Mouse (Mus musculus) megakaryocyte progenitor cell, adult 5-6 weeks (primary cell): ENCODE results near the gene Defa30. TPM values are rescaled to one million over a fixed set of nuclear protein-coding genes. Genes with fewer than 3 reads are reported as not detected.
"Not testable (repeated sequence)": the region's sequence is repeated elsewhere in the genome, so short reads cannot be mapped to it uniquely, and the experiment has no call there.

ENCODE experiments used
- ATAC-seq: replicated peaks from 2 replicates; pipeline ENCODE4 v1.8.0; 2016; ENCODE audit warnings: mild to moderate bottlenecking, moderate TSS enrichment, inconsistent platforms; ENCODE audit not compliant: poor library complexity
- total RNA-seq, 2 experiments: library from RNA; stranded (forward) in 1 of 2; stranded (reverse) in 1 of 2; fragments of 157-497, 149-512 nt in 1 of 2; fragments of 200-1000 nt in 1 of 2; gene quantifications; 2 replicates each; pipeline versions ENCODE4 v1.2.3 to v1.2.4; 2015 to 2017

Defa30 gene
- not detected in 2 replicates for total RNA-seq (2015)
- total RNA-seq (2017): not detected in 2 replicates

- ATAC-seq: not testable (repeated sequence)
Measured at GRCm38 (mm10) chr8:21134342-21134741, at the start of gene Defa30. Defa30 (plus strand) TSS chr8:21134642.

GRCm38 (mm10) chr8:21093106-21093505 is 41.3 kb upstream of the Defa30 start:
- no peak for ATAC-seq

- ATAC-seq: not testable (repeated sequence)
Measured at GRCm38 (mm10) chr8:21095950-21096349, 38.5 kb upstream of the Defa30 start, which contains the start of gene Gm14851. Gm14851 (minus strand) TSS chr8:21096050.

GRCm38 (mm10) chr8:21161977-21162376 is 27.5 kb downstream of the Defa30 start, which contains the start of gene Defa22:
Defa22 (plus strand) TSS chr8:21162277.
- ATAC-seq: not testable (repeated sequence)

Other genes starting within 250 kb of the Defa30 start
- not detected in 2 replicates for gene Defb33, start 242.0 kb upstream of the Defa30 start, total RNA-seq (2015)
- gene Defb33, start 242.0 kb upstream of the Defa30 start, total RNA-seq (2017): not detected in 2 replicates
- not detected in 2 replicates for gene Gm15056, start 232.0 kb upstream of the Defa30 start, total RNA-seq (2015)
- gene Gm15056, start 232.0 kb upstream of the Defa30 start, total RNA-seq (2017): not detected in 2 replicates
- not detected in 2 replicates for gene Gm6040, start 212.6 kb upstream of the Defa30 start, total RNA-seq (2015)
- not detected in 2 replicates for gene Gm6040, start 212.6 kb upstream of the Defa30 start, total RNA-seq (2017)
- not detected in 2 replicates for gene AY761185, start 189.9 kb upstream of the Defa30 start, total RNA-seq (2015)
- gene AY761185, start 189.9 kb upstream of the Defa30 start, total RNA-seq (2017): not detected in 2 replicates
- gene Defa21, start 109.1 kb upstream of the Defa30 start, total RNA-seq (2015): not detected in 2 replicates
- not detected in 2 replicates for gene Defa21, start 109.1 kb upstream of the Defa30 start, total RNA-seq (2017)
- not detected in 2 replicates for gene Defa23, start 79.6 kb upstream of the Defa30 start, total RNA-seq (2015)
- gene Defa23, start 79.6 kb upstream of the Defa30 start, total RNA-seq (2017): not detected in 2 replicates
- gene Defa35, start 69.6 kb upstream of the Defa30 start, total RNA-seq (2015): not detected in 2 replicates
- gene Defa35, start 69.6 kb upstream of the Defa30 start, total RNA-seq (2017): not detected in 2 replicates
- not detected in 2 replicates for gene Defa25, start 50.2 kb upstream of the Defa30 start, total RNA-seq (2015)
- gene Defa25, start 50.2 kb upstream of the Defa30 start, total RNA-seq (2017): not detected in 2 replicates
- not detected in 2 replicates for gene Gm14851, start 38.6 kb upstream of the Defa30 start, total RNA-seq (2015)
- gene Gm14851, start 38.6 kb upstream of the Defa30 start, total RNA-seq (2017): not detected in 2 replicates
- not detected in 2 replicates for gene Defa22, start 27.6 kb downstream of the Defa30 start, total RNA-seq (2015)
- gene Defa22, start 27.6 kb downstream of the Defa30 start, total RNA-seq (2017): not detected in 2 replicates
- gene Defa31, start 57.0 kb downstream of the Defa30 start, total RNA-seq (2015): not detected in 2 replicates
- not detected in 2 replicates for gene Defa31, start 57.0 kb downstream of the Defa30 start, total RNA-seq (2017)
- gene Gm15293, start 66.9 kb downstream of the Defa30 start, total RNA-seq (2015): not detected in 2 replicates
- not detected in 2 replicates for gene Gm15293, start 66.9 kb downstream of the Defa30 start, total RNA-seq (2017)
- not detected in 2 replicates for gene Gm15292, start 115.1 kb downstream of the Defa30 start, total RNA-seq (2015)
- not detected in 2 replicates for gene Gm15292, start 115.1 kb downstream of the Defa30 start, total RNA-seq (2017)
- not detected in 2 replicates for gene Defa27, start 180.9 kb downstream of the Defa30 start, total RNA-seq (2015)
- not detected in 2 replicates for gene Defa27, start 180.9 kb downstream of the Defa30 start, total RNA-seq (2017)
- gene Defa29, start 192.4 kb downstream of the Defa30 start, total RNA-seq (2015): not detected in 2 replicates
- gene Defa29, start 192.4 kb downstream of the Defa30 start, total RNA-seq (2017): not detected in 2 replicates
- gene Defa2, start 243.9 kb downstream of the Defa30 start, total RNA-seq (2015): not detected in 2 replicates
- gene Defa2, start 243.9 kb downstream of the Defa30 start, total RNA-seq (2017): not detected in 2 replicates